Mouse (Mus musculus): ENCODE results near the gene Ddah2. TPM values are rescaled to one million over a fixed set of nuclear protein-coding genes. Genes with fewer than 3 reads are reported as not detected.
A peak's percentile ranks its signal among the peaks of the same experiment; 100 is the strongest.

Gene Ddah2
- polyA plus RNA-seq, 2 experiments, result 271 to 358 TPM

DNA sequence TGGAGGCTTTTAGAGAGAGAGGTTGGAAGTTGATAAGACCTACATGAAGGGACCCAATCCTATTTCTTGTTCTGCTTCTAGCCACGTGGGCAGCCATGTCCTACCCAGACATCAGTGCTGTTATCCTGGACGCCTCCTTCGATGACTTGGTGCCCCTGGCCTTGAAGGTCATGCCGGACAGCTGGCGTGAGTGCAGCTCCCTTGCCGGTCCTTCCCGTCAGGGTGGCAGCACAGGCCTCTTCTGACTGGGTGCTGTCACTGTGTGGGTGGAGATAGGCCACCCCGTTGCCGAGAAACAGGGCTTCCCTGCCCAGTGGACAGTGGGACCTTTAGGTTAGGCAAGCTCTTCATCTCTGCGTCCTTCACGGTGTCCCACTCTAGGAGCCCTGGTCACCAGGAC lies 42.3 kb downstream of the Ddah2 start:
- Histone ChIP-seq H3K4me1 (ENCODE audit: control insufficient read depth, insufficient read depth, low read length) (0 out of 2 replicates have a peak, but pooled peaks cover 2% of the 10 kb centered on the region), H3K27ac (replicated peaks; ENCODE audit: low read depth, low read length) (no peak overlapping the region), H3K9ac (ENCODE audit: low read depth, low read length, severe bottlenecking) (no peak overlapping the region), H3K36me3 (ENCODE audit: control insufficient read depth, insufficient read depth, low read length) (peaks cover 78% of the 10 kb centered on the region), H3K27me3 (ENCODE audit: control insufficient read depth, insufficient read depth, low read length) (no peaks in the 10 kb centered on the region), H3K4me3 (replicated peaks; ENCODE audit: low read length) (no peak overlapping the region), H3K9me3 (ENCODE audit: control insufficient read depth, low read length) (no peaks in the 10 kb centered on the region), H3K4me2 (replicated peaks; ENCODE audit: low read depth, low read length, severe bottlenecking) (no peak overlapping the region)
- DNase-seq (ENCODE audit: low spot score) (no peak), ATAC-seq (ENCODE audit: low FRiP score, low read depth) (no peak)
- no peak for TF ChIP-seq POLR2A (IDR thresholded peaks at IDR 0.05; ENCODE audit: borderline replicate concordance, extremely low read depth, insufficient read depth, insufficient read length)
- 88% methylated on average over 11 of the region's 11 CpGs for WGBS

DNA sequence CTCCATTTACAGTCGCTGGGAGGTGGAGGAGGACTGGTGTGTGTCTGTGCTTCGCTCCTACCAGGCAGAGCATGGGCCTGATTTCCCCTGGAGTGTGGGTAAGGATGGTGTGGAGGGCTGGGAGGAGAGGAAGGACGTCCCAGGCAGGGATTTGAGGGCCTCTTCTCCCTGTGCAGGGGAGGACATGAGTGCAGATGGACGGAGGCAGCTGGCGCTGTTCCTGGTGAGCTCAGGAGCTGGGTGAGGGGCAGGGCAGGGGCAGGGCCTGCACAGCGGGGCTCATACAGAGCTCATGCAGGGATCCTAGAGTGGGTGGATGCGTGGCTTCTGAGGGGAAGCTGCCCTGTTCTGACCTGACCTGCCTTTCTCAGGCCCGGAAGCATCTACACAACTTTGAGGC lies 43.5 kb downstream of the Ddah2 start:
- Histone ChIP-seq H3K9ac (ENCODE audit: low read depth, low read length, severe bottlenecking) (no peak overlapping the region), H3K27ac (replicated peaks; ENCODE audit: low read depth, low read length) (no peak overlapping the region)
- peak; percentile 30 for ATAC-seq (ENCODE audit: low FRiP score, low read depth)

DNA sequence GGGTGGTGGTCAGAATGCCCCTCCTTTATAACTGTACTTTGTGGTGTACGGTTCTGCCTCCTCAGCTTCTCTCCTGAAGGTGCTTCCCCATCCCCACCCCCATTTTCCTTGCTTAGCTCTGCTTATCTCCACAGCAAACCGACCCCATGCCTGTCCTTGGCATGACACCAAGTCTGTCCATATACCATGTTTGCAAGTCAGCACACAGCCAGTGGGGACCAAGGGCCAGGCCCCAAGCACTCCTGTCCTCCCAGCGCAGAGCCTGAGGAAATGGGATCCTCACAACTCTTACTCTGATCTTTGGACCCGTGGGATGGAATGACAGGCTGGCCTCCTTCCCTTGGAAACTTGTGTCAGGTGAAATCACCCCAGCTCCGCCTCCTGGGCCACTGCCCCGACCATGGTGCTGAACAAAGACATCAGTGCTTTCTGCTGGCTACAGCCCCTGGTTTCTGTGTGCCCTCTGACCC lies 44.4 kb downstream of the Ddah2 start:
- 67% methylated on average over 6 of the region's 6 CpGs for WGBS
- H3K4me1 ChIP-seq (ENCODE audit: control insufficient read depth, insufficient read depth, low read length), result 0 out of 2 replicates have a peak, but pooled peaks cover 2% of the 10 kb centered on the region
- H3K9ac ChIP-seq (ENCODE audit: low read depth, low read length, severe bottlenecking), result no peak overlapping the region
- no peak for DNase-seq (ENCODE audit: low spot score)
- H3K4me2 ChIP-seq (replicated peaks; ENCODE audit: low read depth, low read length, severe bottlenecking), result no peak overlapping the region
- ATAC-seq (ENCODE audit: low FRiP score, low read depth), result no peak
- peaks cover 58% of the 10 kb centered on the region for H3K36me3 ChIP-seq (ENCODE audit: control insufficient read depth, insufficient read depth, low read length)
- no peaks in the 10 kb centered on the region for H3K9me3 ChIP-seq (ENCODE audit: control insufficient read depth, low read length)
- TF ChIP-seq POLR2A (IDR thresholded peaks at IDR 0.05; ENCODE audit: borderline replicate concordance, extremely low read depth, insufficient read depth, insufficient read length), result no peak
- no peak overlapping the region for H3K27ac ChIP-seq (replicated peaks; ENCODE audit: low read depth, low read length)
- no peak overlapping the region for H3K4me3 ChIP-seq (replicated peaks; ENCODE audit: low read length)
- no peaks in the 10 kb centered on the region for H3K27me3 ChIP-seq (ENCODE audit: control insufficient read depth, insufficient read depth, low read length)

More for the DNA sequence above, 43.5 kb downstream of the Ddah2 start:
- Histone ChIP-seq H3K4me1 (ENCODE audit: control insufficient read depth, insufficient read depth, low read length) (0 out of 2 replicates have a peak, but pooled peaks cover 2% of the 10 kb centered on the region), H3K4me2 (replicated peaks; ENCODE audit: low read depth, low read length, severe bottlenecking) (no peak overlapping the region), H3K36me3 (ENCODE audit: control insufficient read depth, insufficient read depth, low read length) (peaks cover 66% of the 10 kb centered on the region), H3K4me3 (replicated peaks; ENCODE audit: low read length) (no peak overlapping the region), H3K27me3 (ENCODE audit: control insufficient read depth, insufficient read depth, low read length) (no peaks in the 10 kb centered on the region), H3K9me3 (ENCODE audit: control insufficient read depth, low read length) (no peaks in the 10 kb centered on the region)
- TF ChIP-seq POLR2A (IDR thresholded peaks at IDR 0.05; ENCODE audit: borderline replicate concordance, extremely low read depth, insufficient read depth, insufficient read length), result no peak
- no peak for DNase-seq (ENCODE audit: low spot score)
- WGBS, result 70% methylated on average over 7 of the region's 8 CpGs

DNA sequence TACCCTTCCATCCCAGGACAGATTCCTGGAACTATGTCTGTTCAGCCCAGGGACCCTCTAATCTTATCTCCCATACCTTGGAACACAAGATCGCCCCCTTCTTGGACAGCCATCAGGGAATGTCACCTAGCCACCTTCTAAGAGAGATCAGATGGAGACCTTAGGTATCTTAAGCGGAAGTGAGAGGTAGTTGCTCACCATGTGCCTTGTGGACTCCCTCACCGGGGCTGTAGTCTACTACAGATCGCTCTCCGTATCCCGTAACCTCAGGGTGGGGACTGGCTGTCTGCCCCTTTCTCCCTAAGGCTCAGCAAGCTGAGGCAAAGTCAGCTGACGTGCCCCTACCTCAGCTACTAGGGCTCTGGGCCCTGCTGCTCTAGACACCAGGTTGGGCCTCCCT lies 45.2 kb downstream of the Ddah2 start:
- 90% methylated on average over 7 of the region's 7 CpGs for WGBS

DNA sequence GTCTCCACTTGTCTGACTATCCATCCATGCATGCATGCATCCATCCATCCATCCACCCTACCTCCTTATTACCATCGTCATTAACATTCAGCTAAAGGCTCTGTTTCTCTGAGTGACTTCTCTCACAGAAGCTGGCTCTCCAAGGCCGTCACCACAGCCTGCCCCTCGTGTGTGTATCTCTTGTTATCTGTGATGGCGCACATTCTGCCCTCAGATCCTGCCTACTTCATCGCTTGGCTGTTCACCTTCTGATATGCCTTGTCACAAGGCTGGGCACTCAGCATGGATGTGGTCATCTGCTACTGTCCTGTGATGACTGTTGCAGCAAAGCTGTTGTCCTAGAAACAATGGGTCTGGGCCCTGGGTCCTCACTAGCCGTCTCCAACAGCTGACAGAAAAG lies 45.9 kb downstream of the Ddah2 start:
- peaks cover 43% of the 10 kb centered on the region for H3K36me3 ChIP-seq (ENCODE audit: control insufficient read depth, insufficient read depth, low read length)
- DNase-seq (ENCODE audit: low spot score) (no peak), ATAC-seq (ENCODE audit: low FRiP score, low read depth) (no peak)
- no peak overlapping the region for H3K9ac ChIP-seq (ENCODE audit: low read depth, low read length, severe bottlenecking)
- no peak overlapping the region for H3K27ac ChIP-seq (replicated peaks; ENCODE audit: low read depth, low read length)
- H3K27me3 ChIP-seq (ENCODE audit: control insufficient read depth, insufficient read depth, low read length), result no peaks in the 10 kb centered on the region
- TF ChIP-seq POLR2A (IDR thresholded peaks at IDR 0.05; ENCODE audit: borderline replicate concordance, extremely low read depth, insufficient read depth, insufficient read length), result no peak
- WGBS, result 85% methylated on average over 6 of the region's 6 CpGs
- no peak overlapping the region for H3K4me2 ChIP-seq (replicated peaks; ENCODE audit: low read depth, low read length, severe bottlenecking)
- H3K4me1 ChIP-seq (ENCODE audit: control insufficient read depth, insufficient read depth, low read length), result 0 out of 2 replicates have a peak, but pooled peaks cover 2% of the 10 kb centered on the region
- H3K9me3 ChIP-seq (ENCODE audit: control insufficient read depth, low read length), result no peaks in the 10 kb centered on the region
- H3K4me3 ChIP-seq (replicated peaks; ENCODE audit: low read length), result no peak overlapping the region

More for the DNA sequence above, 45.2 kb downstream of the Ddah2 start:
- DNase-seq (ENCODE audit: low spot score), result no peak
- H3K4me2 ChIP-seq (replicated peaks; ENCODE audit: low read depth, low read length, severe bottlenecking), result no peak overlapping the region
- no peak overlapping the region for H3K27ac ChIP-seq (replicated peaks; ENCODE audit: low read depth, low read length)
- ATAC-seq (ENCODE audit: low FRiP score, low read depth), result no peak
- TF ChIP-seq POLR2A (IDR thresholded peaks at IDR 0.05; ENCODE audit: borderline replicate concordance, extremely low read depth, insufficient read depth, insufficient read length), result no peak
- H3K4me1 ChIP-seq (ENCODE audit: control insufficient read depth, insufficient read depth, low read length), result 0 out of 2 replicates have a peak, but pooled peaks cover 2% of the 10 kb centered on the region
- H3K4me3 ChIP-seq (replicated peaks; ENCODE audit: low read length), result no peak overlapping the region
- peaks cover 49% of the 10 kb centered on the region for H3K36me3 ChIP-seq (ENCODE audit: control insufficient read depth, insufficient read depth, low read length)
- H3K9ac ChIP-seq (ENCODE audit: low read depth, low read length, severe bottlenecking), result no peak overlapping the region
- H3K27me3 ChIP-seq (ENCODE audit: control insufficient read depth, insufficient read depth, low read length), result no peaks in the 10 kb centered on the region
- H3K9me3 ChIP-seq (ENCODE audit: control insufficient read depth, low read length), result no peaks in the 10 kb centered on the region
